Mouse (Mus musculus): Measurements from ENCODE around the gene Svs5.

The Svs5 gene

GRCm38 (mm10) chr2:164381726-164382125, 49.2 kb downstream of the Svs5 start:
- no peak for DNase-seq (ENCODE audit: low spot score)

GRCm38 (mm10) chr2:164382971-164383370, 50.4 kb downstream of the Svs5 start:
- no peak for DNase-seq (ENCODE audit: low spot score)

Measured in ovary, postnatal 36 days (tissue).